Mouse (Mus musculus) NIH3T3 (cell line): Measurements from ENCODE around the gene Lhcgr.
A peak's percentile ranks its signal among the peaks of the same experiment; 100 is the strongest.
"Not testable (repeated sequence)": the region's sequence is repeated elsewhere in the genome, so short reads cannot be mapped to it uniquely, and the experiment has no call there.

ENCODE experiments used
- DNase-seq: peaks from one replicate; pipeline ENCODE4 v3.0.0-alpha.2; 2012; ENCODE audit warnings: low read depth

Gene Lhcgr

DNA sequence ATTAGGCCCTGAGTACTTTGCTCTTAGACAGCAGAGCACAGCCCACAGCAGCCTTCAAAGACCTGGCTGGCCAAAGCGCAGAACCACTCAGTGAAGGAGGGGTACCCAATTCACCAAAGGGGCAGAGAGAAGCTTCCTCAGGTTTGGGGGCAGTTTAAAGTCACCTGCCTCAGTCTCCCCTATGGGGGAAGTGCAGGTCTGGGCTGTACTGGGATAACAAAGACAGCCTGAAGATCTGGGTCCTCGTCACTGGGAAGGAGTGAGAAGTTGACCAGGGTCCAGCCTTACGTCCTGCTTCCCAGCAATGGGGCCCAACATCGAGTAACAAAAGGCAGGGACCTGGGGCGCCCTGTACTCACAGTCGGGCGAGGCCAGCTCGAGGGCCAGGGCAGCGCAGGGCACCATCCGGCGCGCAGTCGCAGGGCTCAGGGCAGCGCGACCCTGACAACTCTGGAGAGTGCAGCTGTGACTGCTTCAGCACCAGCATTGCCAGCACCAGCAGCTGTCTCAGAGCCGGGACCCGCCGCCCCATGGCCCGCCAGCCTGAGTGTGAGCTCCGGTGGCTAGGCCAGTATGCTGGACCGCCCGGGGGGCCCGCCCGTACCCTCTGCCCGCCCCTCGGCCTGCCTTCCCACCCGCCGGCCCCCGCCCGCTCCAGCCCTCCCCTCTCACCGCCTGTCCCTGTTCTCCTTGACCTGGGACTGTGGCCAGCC is at the start of gene Lhcgr:
Lhcgr (minus strand) TSS at position 551 of the 713 bp plus-strand sequence.
- no peak for DNase-seq

DNA sequence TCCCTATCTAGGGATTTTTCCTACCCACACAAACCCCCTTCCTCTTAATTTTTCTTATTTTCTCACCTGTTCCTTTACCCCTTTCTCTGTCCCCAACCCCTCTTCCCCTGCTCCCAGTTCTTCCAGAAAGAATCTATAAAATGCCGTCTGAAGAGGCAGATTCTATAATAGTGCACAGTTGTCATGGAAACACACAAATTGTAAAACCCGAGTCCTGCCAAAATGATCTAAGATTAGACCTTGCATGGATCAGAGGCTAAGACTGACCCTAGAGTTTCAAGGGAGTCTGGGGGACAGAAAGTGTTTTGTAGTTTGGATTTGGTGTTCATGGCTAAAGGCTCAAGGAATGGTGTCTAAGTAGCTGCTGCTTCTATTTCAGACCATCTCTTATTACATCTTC is 25.8 kb upstream of the Lhcgr start:
- no peak for DNase-seq

DNA sequence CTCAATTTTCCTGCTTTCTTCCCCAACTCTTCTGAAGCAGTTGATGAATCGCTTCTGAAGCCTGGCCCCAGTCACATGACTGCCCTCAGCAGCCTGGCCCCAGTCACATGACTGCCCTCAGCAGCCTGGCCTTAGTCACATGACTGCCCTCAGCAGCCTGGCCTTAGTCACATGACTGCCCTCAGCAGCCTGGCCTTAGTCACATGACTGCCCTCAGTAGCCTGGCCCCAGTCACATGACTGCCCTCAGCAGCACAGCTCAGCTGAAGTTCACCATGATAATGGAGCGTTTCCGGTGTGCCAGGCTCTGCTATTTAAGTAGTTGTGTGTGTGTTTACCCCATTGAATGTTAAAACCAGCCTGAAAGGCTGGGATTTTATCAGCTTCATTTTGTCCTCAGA is 21.2 kb upstream of the Lhcgr start:
- DNase-seq: not testable (repeated sequence)

DNA sequence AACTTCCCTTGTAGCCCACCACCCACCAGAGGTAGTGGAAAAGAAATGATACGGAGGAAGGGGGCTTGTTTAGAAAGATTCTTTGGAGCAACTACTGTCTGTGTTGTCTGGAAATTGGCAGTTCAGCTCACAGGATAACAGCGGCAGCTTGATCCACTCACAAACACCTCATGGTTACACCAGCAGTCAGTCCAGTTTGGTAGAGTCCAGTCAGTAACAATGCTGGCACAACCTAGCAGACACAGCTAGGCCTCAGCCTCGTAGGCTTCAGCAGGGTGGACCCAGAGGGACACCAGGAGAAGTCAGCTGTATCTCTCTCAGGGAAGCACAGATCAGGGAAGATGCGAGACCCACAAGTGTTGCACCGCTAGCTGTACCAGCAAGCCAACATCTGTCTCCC is 19.0 kb upstream of the Lhcgr start:
- DNase-seq: no peak

DNA sequence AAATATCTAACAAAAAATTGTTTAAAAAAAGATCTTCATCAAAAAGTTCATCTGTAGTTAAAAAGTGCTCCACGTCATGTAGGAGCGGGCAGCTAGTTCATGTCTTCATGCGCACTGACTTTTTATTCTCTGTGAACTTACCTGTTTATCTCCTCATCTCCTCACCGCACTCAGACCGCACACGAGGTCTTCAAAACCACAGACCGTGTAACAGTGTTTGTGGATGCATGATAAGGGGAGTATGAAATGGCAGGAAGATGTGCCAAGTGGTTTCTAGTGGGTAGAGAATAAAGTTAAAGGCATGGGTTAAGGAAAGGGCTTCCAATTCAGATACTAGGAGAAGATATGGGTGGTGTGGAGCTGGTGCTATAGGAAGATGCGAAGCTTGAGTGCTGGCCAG is 14.6 kb upstream of the Lhcgr start:
- DNase-seq: no peak

DNA sequence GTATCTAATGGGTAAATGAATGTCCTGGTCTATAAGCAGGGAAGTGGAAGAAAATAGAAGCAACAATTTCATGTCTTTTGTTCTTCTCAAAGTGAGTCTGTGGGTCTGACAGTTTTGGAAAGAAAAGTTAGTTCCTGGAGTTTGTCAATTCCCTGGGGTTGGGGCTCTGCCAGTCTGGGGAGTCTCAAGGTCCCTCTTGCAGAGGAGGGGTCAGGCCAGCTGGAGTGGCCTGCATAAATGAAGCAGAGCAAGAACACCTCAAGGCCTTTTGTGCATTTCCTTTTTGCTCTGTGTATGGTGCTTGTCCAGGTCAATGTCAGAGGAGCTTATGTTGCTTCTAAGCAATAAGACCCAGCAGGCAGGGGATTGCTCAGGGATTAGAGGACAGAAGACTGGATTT is 11.7 kb upstream of the Lhcgr start:
- DNase-seq: no peak

DNA sequence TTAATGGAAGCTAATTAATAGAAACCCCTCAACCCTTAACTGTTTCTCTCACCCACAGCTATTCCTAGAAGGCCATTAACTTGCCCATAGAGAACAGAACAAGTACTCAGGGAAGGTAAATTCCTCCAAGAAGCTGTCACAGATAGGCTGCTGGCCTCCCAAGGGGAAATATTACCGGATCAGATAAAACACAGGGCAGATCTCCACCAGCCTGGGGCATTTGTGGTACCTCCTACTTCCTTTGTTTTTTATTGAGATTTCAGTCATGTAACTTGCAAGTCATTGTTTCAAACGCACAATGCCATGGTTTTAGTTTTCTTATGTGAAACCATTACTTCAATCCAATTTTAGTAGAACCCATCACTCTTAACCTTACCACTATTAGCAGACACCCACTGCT is 1.1 kb downstream of the Lhcgr start:
- DNase-seq: no peak

DNA sequence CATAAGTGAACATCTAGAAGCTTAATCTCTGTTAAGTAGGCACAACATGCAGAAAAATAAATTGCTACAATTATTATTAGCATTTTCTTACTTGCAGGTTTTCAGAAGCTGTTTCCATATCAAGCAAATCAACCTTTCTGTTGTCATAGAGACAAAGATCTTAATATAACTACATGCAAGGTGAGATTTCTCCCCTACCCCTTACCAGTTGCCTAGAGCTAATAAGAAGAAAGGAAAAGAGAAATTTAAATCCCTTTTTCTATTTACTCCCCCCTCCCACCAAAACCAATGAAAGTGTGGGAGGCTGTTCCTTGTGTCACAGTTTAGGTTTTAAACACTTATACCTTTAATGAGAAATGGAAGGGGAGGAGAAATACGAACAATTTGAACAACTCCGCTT is 3.4 kb downstream of the Lhcgr start:
- no peak for DNase-seq

DNA sequence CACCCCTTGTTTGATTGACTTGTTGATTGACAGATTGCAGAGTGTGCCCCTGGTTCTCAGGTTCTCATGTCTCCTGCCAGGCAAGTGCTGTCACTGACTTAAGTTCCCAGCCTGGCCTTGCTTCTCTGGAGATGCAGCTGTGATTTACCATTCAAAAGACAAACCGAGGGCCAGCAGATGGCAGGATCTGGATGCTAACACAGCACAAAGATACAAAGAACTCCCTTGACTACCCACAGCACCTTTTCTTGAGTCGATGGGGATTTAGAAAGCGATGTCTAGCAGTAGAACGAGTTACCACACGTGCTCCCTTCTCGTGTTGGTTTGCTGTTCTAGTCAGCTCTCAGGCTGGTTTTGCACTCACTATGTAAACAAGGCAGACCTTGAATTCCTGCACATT is 4.9 kb downstream of the Lhcgr start:
- no peak for DNase-seq

DNA sequence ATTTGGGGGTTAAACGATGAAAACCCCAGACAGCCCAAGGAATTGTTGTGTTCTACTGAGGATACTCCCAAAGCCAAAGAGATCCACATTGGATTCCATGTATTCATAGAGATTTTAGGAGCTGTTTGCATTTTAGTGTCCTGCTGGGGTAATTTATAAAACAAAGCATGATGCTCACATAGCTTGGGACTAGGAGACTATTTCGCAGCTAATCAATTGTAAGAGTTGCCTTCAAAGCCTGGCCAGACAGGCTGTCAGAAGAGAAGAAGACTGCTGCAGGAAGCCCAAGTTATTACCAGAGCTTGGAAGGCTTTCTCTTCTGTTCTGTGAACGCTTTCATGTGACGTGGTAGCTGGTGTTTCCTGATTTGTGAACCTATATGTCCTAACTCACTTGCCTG is 5.4 kb downstream of the Lhcgr start:
- no peak for DNase-seq

DNA sequence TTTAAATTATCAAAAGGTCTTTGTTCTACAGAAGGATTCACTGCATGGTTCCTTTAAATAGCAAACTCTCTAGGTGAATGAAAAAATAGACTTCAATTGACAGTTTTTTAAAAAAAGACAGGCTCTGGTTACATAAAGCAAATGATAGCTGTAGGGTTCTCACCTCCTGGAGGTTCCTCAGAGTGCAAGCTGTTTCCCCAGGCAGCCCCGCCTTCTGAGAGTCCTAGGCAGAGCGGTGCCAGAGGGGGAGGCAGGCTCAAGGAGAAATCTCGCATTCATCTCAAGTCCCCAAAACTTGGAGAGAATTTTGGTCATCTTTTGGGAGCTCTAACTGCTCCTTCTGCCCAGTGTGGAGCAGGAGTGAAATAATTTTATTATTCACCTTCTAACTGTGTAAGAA is 12.6 kb downstream of the Lhcgr start:
- no peak for DNase-seq

DNA sequence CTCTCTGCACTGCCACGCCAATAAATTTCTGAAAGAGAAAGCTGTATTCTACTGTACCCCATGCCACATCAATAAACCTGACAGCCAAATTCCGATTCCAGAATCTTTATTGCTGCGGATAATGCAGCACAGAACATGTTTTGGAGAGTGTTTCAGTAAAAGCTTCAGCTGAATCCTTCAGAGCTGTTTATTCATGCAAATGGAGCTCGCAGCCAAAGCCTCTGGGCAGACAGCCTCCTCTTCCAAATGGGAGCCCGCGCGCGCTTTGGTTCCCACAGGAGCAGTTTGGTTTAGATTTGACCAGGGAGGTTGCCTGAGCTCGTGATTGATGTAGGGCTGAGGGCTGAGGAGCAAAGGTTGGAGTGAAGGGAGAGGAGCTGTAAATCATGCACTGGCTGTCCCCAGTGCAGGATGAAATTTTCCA is 17.7 kb downstream of the Lhcgr start:
- DNase-seq: no peak

DNA sequence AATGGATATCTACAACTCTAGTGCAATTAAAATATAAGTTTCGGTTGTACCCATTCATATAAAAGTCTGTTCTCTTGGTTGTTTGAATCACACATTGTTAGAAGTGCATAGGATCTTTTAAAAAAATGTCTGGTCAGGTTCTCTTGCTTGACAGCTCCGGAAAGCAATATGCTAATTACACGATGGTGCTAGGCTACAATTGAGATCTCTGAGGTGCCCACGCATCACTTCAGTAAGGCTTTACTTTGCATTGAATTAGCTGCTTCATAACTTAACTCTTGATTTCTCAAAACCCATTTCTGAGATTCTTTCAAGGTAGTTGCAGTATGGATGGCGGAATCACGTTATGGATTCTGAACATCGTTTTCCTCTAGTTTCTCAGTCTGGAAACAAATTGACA is 21.7 kb downstream of the Lhcgr start:
- no peak for DNase-seq

DNA sequence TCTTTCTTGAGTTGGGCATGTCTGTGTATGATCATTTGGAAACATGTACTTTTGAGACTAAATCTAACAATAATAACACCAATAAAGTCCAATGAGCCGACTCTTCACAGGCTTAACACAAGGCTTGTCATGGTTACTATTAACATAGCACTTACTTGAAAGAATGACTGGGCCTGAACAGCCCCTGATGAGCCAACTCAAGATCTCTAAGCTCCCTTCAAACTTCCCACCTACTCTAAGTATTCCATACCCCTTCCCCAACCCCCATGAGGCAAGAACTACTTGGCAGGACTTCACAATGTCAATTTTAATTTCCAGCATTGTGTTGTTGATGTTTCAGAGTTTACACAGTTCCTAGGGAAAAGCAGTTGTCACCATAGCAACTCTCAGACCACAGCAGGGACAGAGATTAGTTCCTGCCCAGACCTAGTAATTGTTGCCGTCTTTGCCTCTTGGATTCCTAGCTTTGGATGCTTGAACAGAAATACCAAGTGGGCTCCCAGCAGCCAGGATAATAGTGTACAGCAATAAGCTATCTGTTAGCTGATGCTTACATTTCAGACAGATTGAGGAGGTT is 22.4 kb downstream of the Lhcgr start:
- DNase-seq: no peak

DNA sequence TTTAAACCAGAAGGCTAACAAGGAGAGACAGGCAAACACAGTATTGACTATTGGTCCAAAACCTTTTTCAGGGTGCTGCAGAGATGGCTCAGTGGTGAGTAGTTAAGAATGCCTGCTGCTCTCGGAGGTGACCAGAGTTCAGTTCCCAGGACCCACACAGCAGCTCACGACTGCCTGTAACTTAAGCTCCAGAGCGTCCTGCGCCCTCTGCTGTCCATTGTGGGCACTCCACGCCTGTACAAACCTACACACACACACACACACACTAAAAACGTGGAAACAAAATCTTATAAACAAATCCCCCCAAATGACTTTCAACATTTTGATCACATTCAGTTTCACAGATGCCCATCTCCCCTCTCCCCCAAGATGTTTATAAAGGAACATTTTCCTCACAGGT is 24.9 kb downstream of the Lhcgr start:
- DNase-seq: no peak

DNA sequence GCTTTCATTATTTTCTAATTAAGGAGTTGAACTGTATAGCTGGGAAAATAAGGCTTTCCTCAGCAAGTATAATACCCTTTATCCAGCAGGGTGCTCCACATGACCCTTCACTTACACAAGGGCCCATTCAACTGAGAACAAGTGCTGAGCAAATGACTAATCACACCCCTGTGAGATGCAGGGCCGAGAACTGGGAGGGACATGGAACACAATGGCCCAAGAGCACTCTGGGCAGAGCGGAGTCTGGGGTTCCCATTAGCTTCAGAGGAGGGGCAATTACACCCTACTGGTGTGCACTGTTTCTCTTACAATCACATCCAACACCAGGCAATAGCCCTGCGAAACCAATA is 27.7 kb downstream of the Lhcgr start:
- no peak for DNase-seq

DNA sequence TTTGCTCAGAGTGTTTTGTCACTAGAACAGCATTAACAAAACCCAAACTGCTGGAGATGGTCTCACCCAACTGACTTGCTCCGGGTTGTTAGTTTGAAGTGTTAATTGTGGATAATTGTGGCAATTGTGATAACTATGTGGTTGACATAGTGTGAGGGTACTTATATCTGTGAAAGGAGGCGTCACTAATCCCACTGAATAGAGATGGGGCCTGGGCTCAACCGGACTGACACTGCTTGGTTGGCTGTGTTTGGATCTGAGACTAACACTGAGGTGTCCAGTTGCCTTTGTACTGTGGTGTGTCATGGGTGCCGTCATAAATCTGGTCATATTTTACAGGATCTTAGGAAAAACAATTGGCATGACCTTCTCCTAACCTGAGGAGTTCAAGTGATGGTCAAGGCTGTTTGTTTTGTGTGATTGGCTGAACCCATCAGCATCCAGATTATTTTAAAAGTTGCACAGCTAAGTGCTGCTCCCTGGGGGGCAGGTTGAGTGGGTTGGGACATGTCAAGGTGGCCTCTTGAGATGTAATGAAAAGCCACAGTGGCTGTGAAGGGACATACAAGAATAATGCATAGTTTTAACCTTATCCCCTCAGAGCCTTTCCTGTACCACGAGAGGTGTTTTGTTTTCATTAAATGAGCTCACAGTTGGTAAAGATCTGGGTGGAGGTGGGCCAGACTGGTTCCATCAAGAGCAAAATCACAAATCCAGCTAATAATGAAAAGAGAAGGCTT is 28.2 kb downstream of the Lhcgr start:
- no peak for DNase-seq

DNA sequence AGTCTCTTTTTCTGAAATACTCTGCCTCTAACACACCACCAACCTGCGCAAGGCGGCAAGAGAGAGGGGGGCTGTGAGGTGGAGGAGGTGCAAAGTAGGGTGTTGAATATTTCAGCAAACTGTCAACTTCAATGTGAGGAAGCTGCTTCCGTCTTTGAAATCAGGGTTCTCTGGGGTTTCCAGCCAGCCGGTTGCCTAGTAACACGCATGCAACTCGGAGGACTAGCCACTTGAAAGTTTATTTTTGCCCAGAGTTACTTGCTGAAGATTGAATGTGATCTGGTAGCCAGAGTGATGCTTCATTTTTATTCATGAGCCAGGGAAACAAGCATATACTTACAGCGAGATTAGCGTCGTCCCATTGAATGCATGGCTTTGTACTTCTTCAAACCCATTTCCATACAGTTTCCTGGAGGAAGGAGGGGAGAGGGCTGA is 33.8 kb downstream of the Lhcgr start:
- no peak for DNase-seq

DNA sequence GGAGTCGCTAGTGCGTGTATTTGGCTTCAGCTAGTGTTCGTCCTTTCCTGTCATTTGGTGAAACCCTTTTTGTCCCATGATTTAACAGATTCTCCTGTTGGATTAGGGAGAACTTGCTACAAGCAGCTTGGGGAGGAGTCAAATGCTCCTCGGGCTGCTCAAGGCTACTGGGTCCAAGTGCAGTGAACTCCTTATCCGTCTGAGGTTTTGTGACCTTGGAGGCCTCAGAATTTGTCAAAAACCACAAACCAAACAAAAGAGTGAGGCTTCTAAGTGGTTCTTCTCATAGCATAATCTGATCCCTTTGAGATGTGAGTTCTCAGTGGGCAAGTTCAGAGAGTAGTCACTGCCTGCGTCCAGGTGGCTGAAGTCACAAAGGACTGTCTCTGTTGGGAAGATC is 36.0 kb downstream of the Lhcgr start:
- no peak for DNase-seq

DNA sequence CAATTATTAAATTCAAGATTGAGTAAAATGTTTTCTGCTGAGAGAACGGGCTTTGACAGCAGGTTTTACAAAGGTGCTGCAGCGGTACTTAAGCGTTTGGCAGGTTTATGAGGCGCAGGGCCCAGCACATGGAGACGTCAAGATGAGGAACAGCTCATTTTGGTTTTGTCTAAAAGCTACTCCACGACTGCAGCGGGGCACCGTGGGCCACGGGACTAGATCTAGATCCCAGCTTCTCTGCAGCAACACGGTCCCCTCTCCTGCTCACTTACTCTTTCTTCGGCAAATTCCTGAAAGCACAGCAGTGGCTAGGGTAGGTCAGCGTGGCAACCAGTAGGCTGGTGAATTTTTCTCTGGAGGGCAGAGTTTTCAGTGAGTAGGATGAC is 38.3 kb downstream of the Lhcgr start:
- no peak for DNase-seq

DNA sequence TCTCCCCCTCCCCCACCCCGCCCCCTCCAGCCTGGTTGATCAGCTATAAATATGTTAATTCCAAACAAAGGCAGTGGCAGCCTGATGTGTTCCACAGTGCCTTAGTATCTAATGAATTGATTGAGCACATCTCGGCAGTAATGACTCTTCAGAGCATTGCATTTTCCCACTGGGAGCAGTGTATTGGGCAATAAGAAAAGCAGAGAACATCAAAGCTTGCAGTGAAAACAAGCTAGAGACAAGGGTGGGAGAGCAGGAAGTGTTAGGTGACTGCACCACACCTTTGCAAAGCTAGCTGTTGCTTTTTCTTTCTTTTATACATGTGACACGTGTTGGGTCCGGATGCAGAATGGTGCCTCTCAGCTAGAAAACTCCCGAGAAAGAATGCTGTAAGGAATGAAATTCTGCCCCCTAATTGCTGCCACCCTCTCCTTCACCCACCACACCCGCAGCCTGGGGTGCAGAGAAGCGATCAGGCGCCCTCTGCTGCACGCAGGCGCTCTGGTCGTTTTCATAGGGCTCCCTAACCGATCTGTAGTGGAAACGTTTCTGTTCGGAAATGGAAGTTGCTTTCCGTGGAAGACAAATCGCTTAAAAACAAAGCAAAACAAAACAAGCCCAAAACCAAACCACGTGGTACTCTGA is 38.8 kb downstream of the Lhcgr start:
- peak; percentile 55 for DNase-seq

DNA sequence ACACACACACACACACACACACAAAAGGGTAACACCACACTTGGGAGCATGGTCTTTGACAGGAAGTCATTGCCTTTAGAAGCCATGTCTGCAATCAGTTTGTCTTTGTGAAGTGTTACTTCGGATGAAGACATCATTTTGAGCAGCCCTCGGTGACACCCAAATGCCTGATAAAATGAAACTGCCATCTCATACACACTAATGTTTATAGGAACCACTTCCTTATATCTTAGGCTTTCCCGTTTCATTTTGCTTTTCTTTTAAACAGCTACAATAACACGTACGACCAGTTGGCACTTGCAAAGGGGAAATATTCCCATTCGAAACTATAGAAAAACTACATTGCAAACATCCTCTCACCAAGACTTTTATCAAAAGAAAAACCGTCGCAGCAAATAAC is 42.1 kb downstream of the Lhcgr start:
- DNase-seq: no peak

DNA sequence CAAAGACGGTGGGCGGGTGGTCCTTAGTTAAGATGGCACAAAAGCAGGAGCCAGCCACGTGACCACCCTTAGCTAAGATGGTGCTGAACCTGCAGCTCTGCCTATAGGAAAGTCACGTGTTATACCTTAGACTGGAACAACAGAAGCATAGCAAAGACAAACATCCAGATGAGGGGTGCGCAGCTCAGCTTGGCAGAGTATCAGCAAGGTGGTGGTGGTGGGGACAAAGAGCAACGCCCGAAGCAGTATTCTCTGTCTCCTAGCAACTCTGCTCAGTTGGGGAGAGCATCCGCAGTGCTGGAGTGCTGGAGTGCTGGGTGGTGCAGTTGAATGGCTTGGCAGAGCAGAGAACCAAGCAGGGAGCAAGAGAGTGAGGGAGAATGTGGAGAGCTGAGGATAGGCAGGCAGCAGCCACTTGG is 85.5 kb downstream of the Lhcgr start:
- no peak for DNase-seq
